Mouse (Mus musculus) CH12.LX (cell line): ENCODE results near the gene Arpp21. TPM values are rescaled to one million over a fixed set of nuclear protein-coding genes. Genes with fewer than 3 reads are reported as not detected.

Experiments
- DNase-seq: peaks from one replicate; pipeline ENCODE4 v3.0.0-alpha.2; 2013; ENCODE audit errors: extremely low read depth
- H3K27ac ChIP-seq: 2 replicates; pipeline ENCODE4 v1.5.1; 2012; ENCODE audit warnings: low read depth, mild to moderate bottlenecking, control low read depth, moderate library complexity; ENCODE audit not compliant: insufficient read depth
- H3K27me3 ChIP-seq: replicated peaks from 2 replicates; pipeline ENCODE3; 2012; ENCODE audit warnings: inconsistent platforms
- H3K36me3 ChIP-seq, 2 experiments: replicated peaks in 1 of 2; 2 replicates each; pipeline versions ENCODE3 to v1.6.1; 2012; ENCODE audit warnings: inconsistent platforms in 1 of 2, low read length in 1 of 2, mild to moderate bottlenecking in 1 of 2, mixed read lengths in 1 of 2, moderate library complexity in 1 of 2; ENCODE audit not compliant: control insufficient read depth in 1 of 2, insufficient read depth in 1 of 2
- H3K4me1 ChIP-seq, 2 experiments: 2 replicates each; pipeline ENCODE4 v1.6.1; 2012; ENCODE audit warnings: inconsistent platforms in 1 of 2, moderate library complexity in 1 of 2; ENCODE audit not compliant: insufficient read depth in 2 of 2, control insufficient read depth in 1 of 2
- H3K4me2 ChIP-seq: 2 replicates; pipeline ENCODE4 v1.6.1; 2012; ENCODE audit warnings: low read depth, mild to moderate bottlenecking, control low read depth; ENCODE audit not compliant: poor library complexity, insufficient read depth, severe bottlenecking
- H3K4me3 ChIP-seq, 3 experiments: fragments of 150-350 bp in 1 of 3; sonication (generic) in 1 of 3; replicated peaks in 1 of 3; 2 replicates each; pipeline versions ENCODE3 to v1.5.1; 2011 to 2012; ENCODE audit warnings: low read depth in 2 of 3, low read length in 2 of 3, mild to moderate bottlenecking in 2 of 3, moderate library complexity in 2 of 3, control low read depth in 1 of 3, improper control_type of control experiment in 1 of 3, inconsistent platforms in 1 of 3, mixed read lengths in 1 of 3; ENCODE audit not compliant: poor library complexity in 1 of 3
- H3K79me2 ChIP-seq: replicated peaks from 2 replicates; pipeline ENCODE4 v1.6.1; 2012; ENCODE audit warnings: mild to moderate bottlenecking, moderate library complexity; ENCODE audit not compliant: control insufficient read depth, poor library complexity, insufficient read depth, severe bottlenecking; ENCODE audit errors: extremely low read depth
- H3K9ac ChIP-seq: 2 replicates; pipeline ENCODE4 v1.6.1; 2012; ENCODE audit warnings: low read depth, mild to moderate bottlenecking, control low read depth, moderate library complexity; ENCODE audit not compliant: insufficient read depth
- H3K9me3 ChIP-seq: replicated peaks from 2 replicates; pipeline ENCODE3; 2012; ENCODE audit warnings: low read length, inconsistent platforms, mixed read lengths
- CHD1 ChIP-seq: IDR thresholded peaks from 2 replicates; pipeline ENCODE4 v1.6.1; 2012; ENCODE audit warnings: low read depth, low read length, improper control_type of control experiment, inconsistent platforms
- CHD2 ChIP-seq: IDR thresholded peaks from 2 replicates; pipeline ENCODE4 v1.6.1; 2011; ENCODE audit warnings: low read length, improper control_type of control experiment
- JUN ChIP-seq: IDR thresholded peaks from 2 replicates; pipeline ENCODE4 v1.6.1; 2011; ENCODE audit warnings: low read depth, mild to moderate bottlenecking, low read length, improper control_type of control experiment, moderate library complexity; ENCODE audit not compliant: insufficient read depth
- JUND ChIP-seq: conservative IDR thresholded peaks from 2 replicates; pipeline ENCODE4 v1.6.1; 2011; ENCODE audit warnings: low read depth, low read length, improper control_type of control experiment
- KAT2A ChIP-seq: IDR thresholded peaks from 2 replicates; pipeline ENCODE4 v1.6.1; 2012; ENCODE audit warnings: low read length, improper control_type of control experiment, inconsistent platforms; ENCODE audit not compliant: insufficient replicate concordance
- MAFK ChIP-seq: IDR thresholded peaks from 2 replicates; pipeline ENCODE4 v1.6.1; 2011; ENCODE audit warnings: low read length, improper control_type of control experiment; ENCODE audit not compliant: insufficient replicate concordance
- MAX ChIP-seq: IDR thresholded peaks from 2 replicates; pipeline ENCODE4 v1.6.1; 2011; ENCODE audit warnings: low read length, improper control_type of control experiment
- MAZ ChIP-seq: IDR thresholded peaks from 2 replicates; pipeline ENCODE4 v1.6.1; 2012; ENCODE audit warnings: low read depth, mild to moderate bottlenecking, inconsistent platforms, low read length, improper control_type of control experiment, moderate library complexity
- MXI1 ChIP-seq: IDR thresholded peaks from 2 replicates; pipeline ENCODE4 v1.6.1; 2011; ENCODE audit warnings: mild to moderate bottlenecking, low read depth, low read length, improper control_type of control experiment
- NELFE ChIP-seq: IDR thresholded peaks from 2 replicates; pipeline ENCODE4 v1.6.1; 2011; ENCODE audit warnings: low read depth, low read length, improper control_type of control experiment
- NRF1 ChIP-seq: IDR thresholded peaks from 2 replicates; pipeline ENCODE4 v1.6.1; 2014; ENCODE audit warnings: low read depth, mild to moderate bottlenecking, inconsistent platforms, low read length, improper control_type of control experiment, moderate library complexity
- PAX5 ChIP-seq: IDR thresholded peaks from 2 replicates; pipeline ENCODE4 v1.6.1; 2012; ENCODE audit warnings: low read length, inconsistent platforms, mixed read lengths
- POLR2A ChIP-seq: IDR thresholded peaks from 2 replicates; pipeline ENCODE4 v1.6.1; 2011; ENCODE audit warnings: low read depth, mild to moderate bottlenecking, improper control_type of control experiment, low read length
- RCOR1 ChIP-seq: conservative IDR thresholded peaks from 2 replicates; pipeline ENCODE4 v1.6.1; 2012; ENCODE audit warnings: low read depth, mild to moderate bottlenecking, inconsistent platforms, low read length, improper control_type of control experiment
- TCF12 ChIP-seq: IDR thresholded peaks from 2 replicates; pipeline ENCODE4 v1.6.1; 2014; ENCODE audit warnings: low read depth, mild to moderate bottlenecking, inconsistent platforms, low read length, improper control_type of control experiment
- UBTF ChIP-seq: IDR thresholded peaks from 2 replicates; pipeline ENCODE4 v1.6.1; 2012; ENCODE audit warnings: low read depth, mild to moderate bottlenecking, inconsistent platforms, low read length, improper control_type of control experiment, moderate library complexity
- USF2 ChIP-seq: conservative IDR thresholded peaks from 2 replicates; pipeline ENCODE4 v1.6.1; 2011; ENCODE audit warnings: low read depth, low read length, improper control_type of control experiment
- dilution Hi-C: fragments of 300-500 bp; cut with MboI; formaldehyde crosslinking; loops from 2 replicates; pipeline ENCODE4 v1.14.3; 2020; ENCODE audit warnings: low sequenced_read_pairs; ENCODE audit not compliant: extremely low pct_unique_long_range_greater_than_20kb, extremely low pct_ligation_motif_present
- in situ Hi-C: fragments of 300-500 bp; cut with MboI; formaldehyde crosslinking; loops from 3 replicates; pipeline ENCODE4 v1.14.3; 2019; ENCODE audit warnings: low sequenced_read_pairs, low pct_ligation_motif_present, low pct_unique_long_range_greater_than_20kb, mixed read lengths
- polyA plus RNA-seq: library from polyadenylated mRNA; unstranded; fragments of >175 nt; gene quantifications from 2 replicates; pipeline ENCODE4 v1.2.1, GENCODE M21; 2012; ENCODE audit warnings: low read depth; ENCODE audit not compliant: insufficient read length
- total RNA-seq, 2 experiments: library from RNA; depleted of rRNA; stranded (reverse); fragments of 300-350 nt in 1 of 2; fragments of >200 nt in 1 of 2; gene quantifications; 2 replicates each; pipeline ENCODE4 v1.2.3; 2012 to 2014

The Arpp21 gene
- total and polyA plus RNA-seq, 3 experiments, result not detected

GRCm38 (mm10) chr9:112226511-112226910 is 9.2 kb downstream of the Arpp21 start:
- no peaks in the 10 kb centered on the region for H3K79me2 ChIP-seq
- H3K4me2 ChIP-seq, result no peak overlapping the region
- in situ Hi-C loops, result no loop called here
- no peak for DNase-seq
- H3K27ac ChIP-seq, result no peak overlapping the region
- H3K4me3 ChIP-seq, result no peak overlapping the region
- no peak for TF ChIP-seq CHD1
- TF ChIP-seq JUND, result no peak
- no peak for TF ChIP-seq NRF1
- no peak for TF ChIP-seq UBTF
- TF ChIP-seq KAT2A, result no peak
- no peak for TF ChIP-seq JUN
- TF ChIP-seq MAX, result no peak
- no peak for TF ChIP-seq USF2
- TF ChIP-seq MAZ, result no peak
- no peak for TF ChIP-seq TCF12
- no peak for TF ChIP-seq MAFK
- no peak for TF ChIP-seq MXI1
- H3K27me3 ChIP-seq, result no peaks in the 10 kb centered on the region
- no peak overlapping the region for H3K9ac ChIP-seq
- H3K4me1 ChIP-seq, result no peaks in the 10 kb centered on the region
- H3K36me3 ChIP-seq, result no peaks in the 10 kb centered on the region
- peaks cover 49% of the 10 kb centered on the region for H3K9me3 ChIP-seq
- dilution Hi-C loops, result no loop called here

GRCm38 (mm10) chr9:112225046-112225445 is 10.7 kb downstream of the Arpp21 start:
- Histone ChIP-seq H3K4me1 (no peaks in the 10 kb centered on the region), H3K4me2 (no peak overlapping the region), H3K27me3 (no peaks in the 10 kb centered on the region), H3K4me3 (no peak overlapping the region), H3K27ac (no peak overlapping the region), H3K36me3 (no peaks in the 10 kb centered on the region), H3K79me2 (no peaks in the 10 kb centered on the region), H3K9ac (no peak overlapping the region), H3K9me3 (peaks cover 50% of the 10 kb centered on the region)
- in situ Hi-C loops (no loop called here), dilution Hi-C loops (no loop called here)
- TF ChIP-seq MAX, result no peak
- TF ChIP-seq CHD2, result no peak
- no peak for TF ChIP-seq NELFE
- no peak for TF ChIP-seq RCOR1
- TF ChIP-seq PAX5, result no peak
- TF ChIP-seq USF2, result no peak
- TF ChIP-seq POLR2A, result no peak
- no peak for DNase-seq
